25 mouse cellular contexts compared by ENCODE assay signal in genomic region chr4:83571033-83571432, GRCm38 (mm10).
"Had no signal": no experiment of that assay in that cellular context is flagged by ENCODE, and none has a peak within 500 bp of the region (broad histone marks: within the 10 kb centered on the region; RNA-seq: fewer than 3 reads in every experiment).

No protein-coding gene starts in this region.

- H3K36me3 ChIP-seq: limb, embryonic 10.5 days; limb, embryonic 12.5 days; limb, embryonic 13.5 days; limb, embryonic 15.5 days; liver, embryonic 15.5 days; lung, embryonic 15.5 days; midbrain, embryonic 12.5 days; midbrain, embryonic 13.5 days; midbrain, embryonic 15.5 days; neural tube, embryonic 12.5 days had no signal

- H3K9me3 ChIP-seq: limb, embryonic 10.5 days; limb, embryonic 12.5 days; limb, embryonic 13.5 days; limb, embryonic 15.5 days; liver, embryonic 12.5 days; liver, embryonic 13.5 days; liver, embryonic 15.5 days; lung, embryonic 15.5 days; midbrain, embryonic 13.5 days; midbrain, embryonic 15.5 days; neural tube, embryonic 12.5 days had no signal

- H3K27ac ChIP-seq: limb, embryonic 10.5 days; limb, embryonic 12.5 days; limb, embryonic 13.5 days; limb, embryonic 15.5 days; liver, embryonic 12.5 days; liver, embryonic 13.5 days; liver, embryonic 14.5 days; liver, embryonic 15.5 days; lung, embryonic 15.5 days; macrophage; midbrain, embryonic 10.5 days; midbrain, embryonic 12.5 days; midbrain, embryonic 13.5 days; midbrain, embryonic 15.5 days; neural tube, embryonic 12.5 days; neural tube, embryonic 13.5 days had no signal

- H3K27me3 ChIP-seq: limb, embryonic 12.5 days; limb, embryonic 13.5 days; limb, embryonic 15.5 days; liver, embryonic 12.5 days; liver, embryonic 13.5 days; liver, embryonic 15.5 days; lung, embryonic 15.5 days; megakaryocyte, embryonic 14.5 days; midbrain, embryonic 12.5 days; midbrain, embryonic 13.5 days; midbrain, embryonic 15.5 days; neural tube, embryonic 12.5 days; neural tube, embryonic 13.5 days had no signal

- H3K4me1 ChIP-seq: limb, embryonic 15.5 days; lung, embryonic 15.5 days; midbrain, embryonic 13.5 days; neural tube, embryonic 12.5 days; neural tube, embryonic 13.5 days had no signal

- H3K9ac ChIP-seq: limb, embryonic 12.5 days; limb, embryonic 13.5 days; limb, embryonic 15.5 days; liver, embryonic 12.5 days; liver, embryonic 13.5 days; liver, embryonic 14.5 days; liver, embryonic 15.5 days; liver, postnatal 0 days; lung, embryonic 14.5 days; lung, embryonic 15.5 days; midbrain, embryonic 12.5 days; midbrain, embryonic 13.5 days; midbrain, embryonic 15.5 days; neural tube, embryonic 12.5 days; neural tube, embryonic 13.5 days had no signal

- H3K4me3 ChIP-seq: limb, embryonic 10.5 days; limb, embryonic 12.5 days; limb, embryonic 13.5 days; limb, embryonic 15.5 days; liver, embryonic 12.5 days; liver, embryonic 13.5 days; liver, embryonic 15.5 days; lung, embryonic 15.5 days; megakaryocyte, embryonic 14.5 days; midbrain, embryonic 10.5 days; midbrain, embryonic 12.5 days; midbrain, embryonic 13.5 days; midbrain, embryonic 15.5 days; myocyte; neural tube, embryonic 12.5 days; neural tube, embryonic 13.5 days had no signal

- DNase-seq: left cerebral cortex, postnatal 4 days; liver; liver, embryonic 13.5 days; liver, postnatal 0 days; lung, adult 2 months; lung, postnatal 14 days; lung, postnatal 4 days had no signal
